Mouse (Mus musculus): ENCODE data around the gene Il10rb. TPM values are rescaled to one million over a fixed set of nuclear protein-coding genes. Genes with fewer than 3 reads are reported as not detected.

The Il10rb gene
- total and polyA plus RNA-seq, 3 experiments = 32.1 to 37.9 (median 36.1) TPM

- dilution Hi-C loops (cut with MboI; ENCODE audit: extremely low pct_ligation_motif_present, extremely low pct_unique_long_range_greater_than_20kb, low sequenced_read_pairs) (no loop called here), in situ Hi-C loops (cut with MboI; ENCODE audit: low pct_ligation_motif_present, low pct_unique_long_range_greater_than_20kb, low sequenced_read_pairs) (no loop called here)
- Histone ChIP-seq H3K27me3 (replicated peaks) (no peaks in the 10 kb centered on the region), H3K79me2 (replicated peaks; ENCODE audit: control insufficient read depth, extremely low read depth, insufficient read depth, poor library complexity, severe bottlenecking) (no peaks in the 10 kb centered on the region), H3K27ac (ENCODE audit: insufficient read depth, low read depth) (no peak overlapping the region), H3K4me1 (ENCODE audit: control insufficient read depth in 1 of 2, insufficient read depth in 2 of 2) (peaks cover 32 to 87% of the 10 kb centered on the region in 2 experiments), H3K36me3 (replicated peaks in 1 of 2; ENCODE audit: control insufficient read depth in 1 of 2, insufficient read depth in 1 of 2, low read length in 1 of 2) (no peaks in the 10 kb centered on the region), H3K9ac (ENCODE audit: insufficient read depth, low read depth) (no peak overlapping the region), H3K4me2 (ENCODE audit: insufficient read depth, low read depth, poor library complexity, severe bottlenecking) (no peak overlapping the region), H3K4me3 (replicated peaks in 1 of 3; ENCODE audit: low read depth in 2 of 3, low read length in 2 of 3, poor library complexity in 1 of 3) (no peak overlapping the region), H3K9me3 (replicated peaks; ENCODE audit: low read length) (peaks cover 4% of the 10 kb centered on the region)
- DNase-seq (ENCODE audit: extremely low read depth) = no peak
- no peak for TF ChIP-seq CHD1 (IDR thresholded peaks at IDR 0.05; ENCODE audit: low read depth, low read length)
- no peak for TF ChIP-seq POLR2A (IDR thresholded peaks at IDR 0.05; ENCODE audit: low read depth, low read length)
- no peak for TF ChIP-seq NELFE (IDR thresholded peaks at IDR 0.05; ENCODE audit: low read depth, low read length)
- no peak for TF ChIP-seq TBP (conservative IDR thresholded peaks at IDR 0.05; ENCODE audit: low read depth, low read length)
- TF ChIP-seq JUND (conservative IDR thresholded peaks at IDR 0.05; ENCODE audit: low read depth, low read length) = no peak
- no peak for TF ChIP-seq MAX (IDR thresholded peaks at IDR 0.05; ENCODE audit: low read length)
- no peak for TF ChIP-seq USF2 (conservative IDR thresholded peaks at IDR 0.05; ENCODE audit: low read depth, low read length)
- no peak for TF ChIP-seq GABPA (IDR thresholded peaks at IDR 0.05; ENCODE audit: insufficient replicate concordance, low read depth, low read length)
- no peak for TF ChIP-seq SMC3 (IDR thresholded peaks at IDR 0.05; ENCODE audit: low read depth, low read length)
- no peak for TF ChIP-seq ZC3H11A (IDR thresholded peaks at IDR 0.05; ENCODE audit: low read depth, low read length)
- TF ChIP-seq JUN (IDR thresholded peaks at IDR 0.05; ENCODE audit: insufficient read depth, low read depth, low read length) = no peak
- no peak for TF ChIP-seq RAD21 (IDR thresholded peaks at IDR 0.05; ENCODE audit: low read depth, low read length)
- TF ChIP-seq MXI1 (IDR thresholded peaks at IDR 0.05; ENCODE audit: low read depth, low read length) = no peak
- no peak for TF ChIP-seq ZNF384 (IDR thresholded peaks at IDR 0.05; ENCODE audit: low read depth, low read length)
- TF ChIP-seq TCF12 (IDR thresholded peaks at IDR 0.05; ENCODE audit: low read depth, low read length) = no peak
- no peak for TF ChIP-seq PAX5 (IDR thresholded peaks at IDR 0.05; ENCODE audit: low read length)
- no peak for TF ChIP-seq MAFK (IDR thresholded peaks at IDR 0.05; ENCODE audit: insufficient replicate concordance, low read length)
These were observed 42.9 kb downstream of the Il10rb start for GRCm38 (mm10) chr16:91448895-91449294.

- no peak overlapping the region for H3K9ac ChIP-seq (ENCODE audit: insufficient read depth, low read depth)
- H3K4me1 ChIP-seq (ENCODE audit: control insufficient read depth in 1 of 2, insufficient read depth in 2 of 2) = peaks cover 35 to 82% of the 10 kb centered on the region in 2 experiments
- H3K9me3 ChIP-seq (replicated peaks; ENCODE audit: low read length) = no peaks in the 10 kb centered on the region
- in situ Hi-C loops (cut with MboI; ENCODE audit: low pct_ligation_motif_present, low pct_unique_long_range_greater_than_20kb, low sequenced_read_pairs) (loop anchor here (5.0 kb wide), 1 partner anchor 78 kb away; the partner anchor contains the start of gene Ifnar2), dilution Hi-C loops (cut with MboI; ENCODE audit: extremely low pct_ligation_motif_present, extremely low pct_unique_long_range_greater_than_20kb, low sequenced_read_pairs) (no loop called here)
- H3K79me2 ChIP-seq (replicated peaks; ENCODE audit: control insufficient read depth, extremely low read depth, insufficient read depth, poor library complexity, severe bottlenecking) = no peaks in the 10 kb centered on the region
- no peak overlapping the region for H3K27ac ChIP-seq (ENCODE audit: insufficient read depth, low read depth)
- no peak for DNase-seq (ENCODE audit: extremely low read depth)
- no peak overlapping the region for H3K4me2 ChIP-seq (ENCODE audit: insufficient read depth, low read depth, poor library complexity, severe bottlenecking)
- no peak overlapping the region for H3K4me3 ChIP-seq (replicated peaks in 1 of 3; ENCODE audit: low read depth in 2 of 3, low read length in 2 of 3, poor library complexity in 1 of 3)
- TF ChIP-seq TCF12 (IDR thresholded peaks at IDR 0.05; ENCODE audit: low read depth, low read length) (no peak), RAD21 (IDR thresholded peaks at IDR 0.05; ENCODE audit: low read depth, low read length) (peak; percentile 37), JUN (IDR thresholded peaks at IDR 0.05; ENCODE audit: insufficient read depth, low read depth, low read length) (no peak; the same call in 1 of the 2 replicates), GABPA (IDR thresholded peaks at IDR 0.05; ENCODE audit: insufficient replicate concordance, low read depth, low read length) (no peak), CTCF (conservative IDR thresholded peaks at IDR 0.05 in 1 of 2, IDR thresholded peaks at IDR 0.05 in 1 of 2; ENCODE audit: low read depth in 2 of 2, low read length in 2 of 2) (peak in 1 of 2 experiments; percentile 36; a peak in 2 of 4 replicates), EP300 (IDR thresholded peaks at IDR 0.05; ENCODE audit: low read length) (peak; percentile 62), SMC3 (IDR thresholded peaks at IDR 0.05; ENCODE audit: low read depth, low read length) (peak; percentile 18; the same call in 1 of the 2 replicates), IRF4 (IDR thresholded peaks at IDR 0.05; ENCODE audit: low read depth, low read length) (peak; percentile 73; the same call in 1 of the 2 replicates)
- no peaks in the 10 kb centered on the region for H3K27me3 ChIP-seq (replicated peaks)
- no peaks in the 10 kb centered on the region for H3K36me3 ChIP-seq (replicated peaks in 1 of 2; ENCODE audit: control insufficient read depth in 1 of 2, insufficient read depth in 1 of 2, low read length in 1 of 2)
These were observed 44.4 kb downstream of the Il10rb start for GRCm38 (mm10) chr16:91450137-91451064.

All from CH12.LX (cell line).